Mouse (Mus musculus) liver, embryonic 11.5 days (tissue): ENCODE results near the gene Ankrd24. TPM values are rescaled to one million over a fixed set of nuclear protein-coding genes. Genes with fewer than 3 reads are reported as not detected.

Source experiments
- ATAC-seq: fragments of 200-750 bp; cut with Nextera tagmentation; replicated peaks from 2 replicates; pipeline ENCODE4 v1.8.0; 2017; ENCODE audit warnings: moderate number of reproducible peaks, mild to moderate bottlenecking, moderate TSS enrichment, moderate library complexity; ENCODE audit not compliant: low FRiP score
- DNase-seq: peaks from one replicate; pipeline ENCODE4 v3.0.0-alpha.2; 2017; ENCODE audit warnings: low spot score
- H3K27ac ChIP-seq: fragments of 300-500 bp; sonication (generic); 2 replicates; pipeline ENCODE4 v1.5.1; 2014; ENCODE audit warnings: mild to moderate bottlenecking, low read depth, low read length, control low read depth
- H3K27me3 ChIP-seq: fragments of 300-500 bp; sonication (generic); replicated peaks from 2 replicates; pipeline ENCODE4 v1.6.1; 2014; ENCODE audit warnings: low read length, mixed read lengths; ENCODE audit not compliant: control insufficient read depth, insufficient read depth
- H3K36me3 ChIP-seq: fragments of 300-500 bp; sonication (generic); 2 replicates; pipeline ENCODE4 v1.6.1; 2014; ENCODE audit warnings: mild to moderate bottlenecking, low read length, moderate library complexity, mixed read lengths; ENCODE audit not compliant: control insufficient read depth, insufficient read depth
- H3K4me1 ChIP-seq: fragments of 300-500 bp; sonication (generic); replicated peaks from 2 replicates; pipeline ENCODE4 v1.6.1; 2014; ENCODE audit warnings: low read length, mixed read lengths; ENCODE audit not compliant: control insufficient read depth, insufficient read depth
- H3K4me2 ChIP-seq: fragments of 300-500 bp; sonication (generic); 2 replicates; pipeline ENCODE4 v1.6.1; 2014; ENCODE audit warnings: mild to moderate bottlenecking, control low read depth, moderate library complexity
- H3K4me3 ChIP-seq: fragments of 300-500 bp; sonication (generic); 2 replicates; pipeline ENCODE4 v1.5.1; 2014; ENCODE audit warnings: low read depth, low read length, control low read depth
- H3K9ac ChIP-seq: fragments of 300-500 bp; sonication (generic); 2 replicates; pipeline ENCODE4 v1.6.1; 2014; ENCODE audit warnings: low read depth, low read length, control low read depth
- H3K9me3 ChIP-seq: fragments of 300-500 bp; sonication (generic); 2 replicates; pipeline ENCODE4 v1.6.1; 2016; ENCODE audit warnings: low read length, inconsistent platforms, mixed read lengths; ENCODE audit not compliant: control insufficient read depth
- WGBS: fragments of 180-500 bp; shearing (Covaris S2); extraction: QIAGEN DNeasy Blood & Tissue Kit; methylation state at CpG from one replicate; pipeline ENCODE4 v1.1.7; 2014; 5-methylcytosine and 5-hydroxymethylcytosine counted together
- polyA plus RNA-seq: library from polyadenylated mRNA; unstranded; fragments of >200 nt; fragmentation: Nextera tagmentation; extraction: Ambion mirVana; gene quantifications from 2 replicates; pipeline ENCODE4 v1.2.1, GENCODE M21; 2014

Ankrd24 gene
- polyA plus RNA-seq, 1 experiment from 2014 or later, result 3.6 TPM

GRCm38 (mm10) chr10:81595599-81595998 lies 32.7 kb upstream of the Ankrd24 start:
- H3K9ac ChIP-seq, result no peak overlapping the region
- H3K27me3 ChIP-seq, result peaks cover 45% of the 10 kb centered on the region
- H3K4me3 ChIP-seq, result no peak overlapping the region
- no peaks in the 10 kb centered on the region for H3K9me3 ChIP-seq
- no peak overlapping the region for H3K4me2 ChIP-seq
- peaks cover 27% of the 10 kb centered on the region for H3K4me1 ChIP-seq
- DNase-seq (no peak), ATAC-seq (no peak)
- 46% methylated on average over 5 of the region's 5 CpGs for whole genome bisulfite sequencing
- H3K27ac ChIP-seq, result no peak overlapping the region
- H3K36me3 ChIP-seq, result no peaks in the 10 kb centered on the region

GRCm38 (mm10) chr10:81596611-81597010 lies 31.7 kb upstream of the Ankrd24 start:
- Histone ChIP-seq H3K27me3 (peaks cover 45% of the 10 kb centered on the region), H3K36me3 (no peaks in the 10 kb centered on the region), H3K4me1 (peaks cover 34% of the 10 kb centered on the region), H3K9me3 (no peaks in the 10 kb centered on the region), H3K9ac (no peak overlapping the region), H3K4me2 (peak overlapping the region; percentile 51), H3K4me3 (peak overlapping the region; percentile 24), H3K27ac (no peak overlapping the region)
- DNase-seq, result peak; percentile 46
- no peak for ATAC-seq
- WGBS, result 13% methylated on average over 10 of the region's 10 CpGs

GRCm38 (mm10) chr10:81597137-81597950 lies 31.0 kb upstream of the Ankrd24 start:
- Histone ChIP-seq H3K9me3 (no peaks in the 10 kb centered on the region), H3K4me1 (peaks cover 36% of the 10 kb centered on the region), H3K27me3 (peaks cover 42% of the 10 kb centered on the region), H3K27ac (peak overlapping the region; percentile 50; the same call in 1 of the 2 replicates), H3K9ac (peak overlapping the region; percentile 18; the same call in 1 of the 2 replicates), H3K36me3 (no peaks in the 10 kb centered on the region), H3K4me3 (peak overlapping the region; percentile 24), H3K4me2 (peak overlapping the region; percentile 51)
- WGBS, result 8% methylated on average over 11 of the region's 12 CpGs
- DNase-seq, result peak; percentile 59
- no peak for ATAC-seq

GRCm38 (mm10) chr10:81598342-81598741 lies 30.0 kb upstream of the Ankrd24 start:
- Histone ChIP-seq H3K27ac (0 out of 2 replicates have a peak overlapping the region, but pooled peaks have one; percentile 28), H3K4me3 (no peak overlapping the region), H3K27me3 (peaks cover 35% of the 10 kb centered on the region), H3K9me3 (no peaks in the 10 kb centered on the region), H3K9ac (no peak overlapping the region), H3K4me1 (peaks cover 40% of the 10 kb centered on the region), H3K4me2 (no peak overlapping the region), H3K36me3 (no peaks in the 10 kb centered on the region)
- no peak for DNase-seq
- 36% methylated on average over 3 of the region's 3 CpGs for WGBS
- no peak for ATAC-seq

GRCm38 (mm10) chr10:81598871-81599270 lies 29.5 kb upstream of the Ankrd24 start:
- H3K4me2 ChIP-seq, result no peak overlapping the region
- H3K4me1 ChIP-seq, result peaks cover 40% of the 10 kb centered on the region
- H3K27ac ChIP-seq, result 0 out of 2 replicates have a peak overlapping the region, but pooled peaks have one; percentile 28
- ATAC-seq, result no peak
- DNase-seq, result no peak
- no peaks in the 10 kb centered on the region for H3K9me3 ChIP-seq
- H3K4me3 ChIP-seq, result no peak overlapping the region
- H3K36me3 ChIP-seq, result no peaks in the 10 kb centered on the region
- H3K9ac ChIP-seq, result no peak overlapping the region
- WGBS, result 52% methylated on average over 6 of the region's 6 CpGs
- H3K27me3 ChIP-seq, result peaks cover 31% of the 10 kb centered on the region

GRCm38 (mm10) chr10:81599630-81600029 lies 28.7 kb upstream of the Ankrd24 start:
- Histone ChIP-seq H3K9me3 (no peaks in the 10 kb centered on the region), H3K4me3 (no peak overlapping the region), H3K4me1 (peaks cover 41% of the 10 kb centered on the region), H3K36me3 (no peaks in the 10 kb centered on the region), H3K27me3 (peaks cover 24% of the 10 kb centered on the region), H3K27ac (no peak overlapping the region), H3K9ac (no peak overlapping the region), H3K4me2 (no peak overlapping the region)
- ATAC-seq (no peak), DNase-seq (no peak)
- WGBS, result 66% methylated on average over 5 of the region's 5 CpGs

GRCm38 (mm10) chr10:81600096-81600495 lies 28.2 kb upstream of the Ankrd24 start:
- peaks cover 21% of the 10 kb centered on the region for H3K27me3 ChIP-seq
- H3K4me1 ChIP-seq, result peaks cover 45% of the 10 kb centered on the region
- no peaks in the 10 kb centered on the region for H3K9me3 ChIP-seq
- H3K4me3 ChIP-seq, result no peak overlapping the region
- H3K36me3 ChIP-seq, result no peaks in the 10 kb centered on the region
- WGBS, result 42% methylated on average over 10 of the region's 10 CpGs
- peak overlapping the region; percentile 73; the same call in 1 of the 2 replicates for H3K4me2 ChIP-seq
- ATAC-seq (no peak), DNase-seq (no peak)
- no peak overlapping the region for H3K9ac ChIP-seq
- 0 out of 2 replicates have a peak overlapping the region, but pooled peaks have one; percentile 56 for H3K27ac ChIP-seq

- Histone ChIP-seq H3K4me1 (peaks cover 43% of the 10 kb centered on the region), H3K27me3 (peaks cover 15% of the 10 kb centered on the region), H3K9ac (peak within 1 kb of the TSS; percentile 55), H3K9me3 (no peaks in the 10 kb centered on the region), H3K4me2 (peak within 1 kb of the TSS; percentile 73), H3K27ac (peak within 1 kb of the TSS; percentile 56), H3K36me3 (no peaks in the 10 kb centered on the region), H3K4me3 (peak within 1 kb of the TSS; percentile 30)
- peak; percentile 99 for DNase-seq
- under 1% methylated on average over 28 of the region's 28 CpGs for WGBS
- peak; percentile 88 for ATAC-seq
Measured at GRCm38 (mm10) chr10:81600738-81601203, 27.6 kb upstream of the Ankrd24 start, which contains the start of gene Tle6. TSS of gene Tle6 (minus strand) at chr10:81601073.
